Mouse (Mus musculus) G1E (cell line): Measurements from ENCODE around the gene Vegfd.

Experiments
- CTCF ChIP-seq: IDR thresholded peaks from 2 replicates; pipeline ENCODE4 v1.5.1; 2012; ENCODE audit warnings: low read depth, low read length, inconsistent platforms, mixed read lengths
- GATA1 ChIP-seq: IDR thresholded peaks from 2 replicates; pipeline ENCODE4 v1.6.1; 2012; ENCODE audit warnings: borderline replicate concordance, low read length, inconsistent platforms, mixed read lengths
- POLR2AphosphoS5 ChIP-seq: IDR thresholded peaks from 2 replicates; pipeline ENCODE4 v1.6.1; 2012; ENCODE audit warnings: low read depth, low read length, inconsistent platforms; ENCODE audit not compliant: insufficient replicate concordance
- TAL1 ChIP-seq: conservative IDR thresholded peaks from 2 replicates; pipeline ENCODE4 v1.6.1; 2012; ENCODE audit warnings: low read depth, low read length, inconsistent platforms, mixed read lengths

DNA sequence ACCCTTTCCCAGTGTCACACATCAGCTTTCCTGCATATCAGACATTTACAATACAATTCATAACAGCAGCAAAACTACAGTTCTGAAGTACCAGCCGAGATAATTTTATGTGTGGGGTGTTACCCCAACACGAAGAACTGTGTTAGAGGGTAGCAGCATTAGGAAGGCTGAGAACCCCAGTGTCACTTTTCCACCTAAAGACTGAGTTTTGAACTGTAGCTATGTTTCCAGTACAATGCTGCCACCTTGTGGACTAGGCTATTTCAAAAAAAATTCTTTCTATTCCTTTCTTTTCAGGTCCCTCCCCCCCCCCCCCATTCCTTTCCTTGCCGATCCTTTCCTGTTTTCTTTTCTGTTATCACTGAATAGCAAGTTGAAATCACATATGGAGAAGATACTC is 76.0 kb downstream of the Vegfd start:
- TF ChIP-seq CTCF = no peak
- TF ChIP-seq GATA1 = no peak
- no peak for TF ChIP-seq TAL1
- no peak for TF ChIP-seq POLR2AphosphoS5
